Mouse (Mus musculus) liver, postnatal 0 days (tissue): ENCODE data around the gene Slc35d2. TPM values are rescaled to one million over a fixed set of nuclear protein-coding genes. Genes with fewer than 3 reads are reported as not detected.

Source experiments
- ATAC-seq: fragments of 200-750 bp; cut with Nextera tagmentation; 2 replicates; pipeline ENCODE4 v1.8.0; 2017; ENCODE audit warnings: mild to moderate bottlenecking, moderate library complexity
- DNase-seq: peaks from one replicate; pipeline ENCODE4 v3.0.0-alpha.2; 2016
- H3K27ac ChIP-seq: fragments of 300-500 bp; sonication (generic); 2 replicates; pipeline ENCODE4 v1.5.1; 2014; ENCODE audit warnings: antibody characterized with exemption, moderate library complexity, mild to moderate bottlenecking, low read depth
- H3K27me3 ChIP-seq: fragments of 300-500 bp; sonication (generic); 2 replicates; pipeline ENCODE4 v1.6.1; 2014; ENCODE audit warnings: low read length, control low read depth, mixed read lengths; ENCODE audit not compliant: insufficient read depth
- H3K36me3 ChIP-seq: fragments of 300-500 bp; sonication (generic); replicated peaks from 2 replicates; pipeline ENCODE4 v1.6.1; 2014; ENCODE audit warnings: mild to moderate bottlenecking, control low read depth, low read length, moderate library complexity, mixed read lengths; ENCODE audit not compliant: insufficient read depth
- H3K4me1 ChIP-seq: fragments of 300-500 bp; sonication (generic); 2 replicates; pipeline ENCODE4 v1.6.1; 2014; ENCODE audit warnings: antibody characterized with exemption, mild to moderate bottlenecking, control low read depth; ENCODE audit not compliant: insufficient read depth
- H3K4me2 ChIP-seq: fragments of 300-500 bp; sonication (generic); 2 replicates; pipeline ENCODE4 v1.6.1; 2014; ENCODE audit warnings: low read depth, mild to moderate bottlenecking, low read length, moderate library complexity, mixed read lengths
- H3K4me3 ChIP-seq: fragments of 300-500 bp; sonication (generic); 2 replicates; pipeline ENCODE4 v1.5.1; 2014; ENCODE audit warnings: low read depth, low read length
- H3K9ac ChIP-seq: fragments of 300-500 bp; sonication (generic); replicated peaks from 2 replicates; pipeline ENCODE4 v1.6.1; 2014; ENCODE audit warnings: mild to moderate bottlenecking, moderate library complexity
- H3K9me3 ChIP-seq: fragments of 300-500 bp; sonication (generic); 2 replicates; pipeline ENCODE4 v1.6.1; 2016; ENCODE audit warnings: mild to moderate bottlenecking, control low read depth, low read length, mixed read lengths
- CTCF ChIP-seq: sonication (generic); IDR thresholded peaks from 2 replicates; pipeline ENCODE4 v1.5.1; 2016; ENCODE audit warnings: antibody characterized with exemption, low read depth
- EP300 ChIP-seq: IDR thresholded peaks from 2 replicates; pipeline ENCODE4 v1.6.1; 2016; ENCODE audit warnings: antibody characterized with exemption, low read depth, mild to moderate bottlenecking
- WGBS: fragments of 180-500 bp; shearing (Covaris S2); extraction: QIAGEN DNeasy Blood & Tissue Kit; methylation state at CpG from one replicate; pipeline ENCODE4 v1.1.7; 2014; ENCODE audit not compliant: insufficient replicate concordance; 5-methylcytosine and 5-hydroxymethylcytosine counted together
- polyA plus RNA-seq: library from polyadenylated mRNA; unstranded; fragments of >200 nt; fragmentation: Nextera tagmentation; extraction: Ambion mirVana; gene quantifications from 2 replicates; pipeline ENCODE4 v1.2.1, GENCODE M21; 2015

Gene Slc35d2
- 11.8 TPM in 2 replicates for polyA plus RNA-seq

- H3K27me3 ChIP-seq, result no peaks in the 10 kb centered on the region
- H3K9ac ChIP-seq, result peak within 1 kb of the TSS; percentile 74
- H3K27ac ChIP-seq, result peak within 1 kb of the TSS; percentile 86
- peaks cover 7% of the 10 kb centered on the region for H3K4me1 ChIP-seq
- TF ChIP-seq CTCF (0 out of 2 replicates have a peak, but pooled peaks have one; percentile 11), EP300 (no peak)
- DNase-seq, result peak; percentile 75
- peak within 1 kb of the TSS; percentile 71 for H3K4me3 ChIP-seq
- WGBS, result 6% methylated on average over 44 of the region's 44 CpGs
- H3K9me3 ChIP-seq, result no peaks in the 10 kb centered on the region
- peak; percentile 87 for ATAC-seq
- H3K36me3 ChIP-seq, result peaks cover 15% of the 10 kb centered on the region
- peak within 1 kb of the TSS; percentile 75 for H3K4me2 ChIP-seq
Observed at GRCm38 (mm10) chr13:64128858-64129615, at the start of gene Slc35d2. Slc35d2 (minus strand) TSS chr13:64129368.

- H3K27me3 ChIP-seq, result no peaks in the 10 kb centered on the region
- WGBS, result 68% methylated on average over 7 of the region's 7 CpGs
- ATAC-seq (no peak), DNase-seq (no peak)
- H3K27ac ChIP-seq, result no peak overlapping the region
- no peaks in the 10 kb centered on the region for H3K4me1 ChIP-seq
- H3K9me3 ChIP-seq, result no peaks in the 10 kb centered on the region
- no peaks in the 10 kb centered on the region for H3K36me3 ChIP-seq
- TF ChIP-seq CTCF, result no peak
- TF ChIP-seq EP300, result no peak
- H3K4me2 ChIP-seq, result no peak overlapping the region
- no peak overlapping the region for H3K9ac ChIP-seq
- H3K4me3 ChIP-seq, result no peak overlapping the region
Observed at GRCm38 (mm10) chr13:64178000-64178399, 48.8 kb upstream of the Slc35d2 start.

GRCm38 (mm10) chr13:64169746-64170145 is 40.6 kb upstream of the Slc35d2 start:
- H3K9ac ChIP-seq, result no peak overlapping the region
- H3K36me3 ChIP-seq, result no peaks in the 10 kb centered on the region
- TF ChIP-seq CTCF (no peak), EP300 (no peak)
- H3K27me3 ChIP-seq, result no peaks in the 10 kb centered on the region
- WGBS, result 91% methylated on average over 25 of the region's 25 CpGs
- H3K4me2 ChIP-seq, result no peak overlapping the region
- H3K4me1 ChIP-seq, result no peaks in the 10 kb centered on the region
- no peak overlapping the region for H3K4me3 ChIP-seq
- H3K27ac ChIP-seq, result no peak overlapping the region
- no peak for DNase-seq
- H3K9me3 ChIP-seq, result no peaks in the 10 kb centered on the region
- no peak for ATAC-seq

GRCm38 (mm10) chr13:64163147-64163715 is 34.1 kb upstream of the Slc35d2 start:
- H3K9ac ChIP-seq, result peak overlapping the region; percentile 83; the same call in 1 of the 2 replicates
- WGBS, result 52% methylated on average over 13 of the region's 13 CpGs
- peak overlapping the region; percentile 85 for H3K4me3 ChIP-seq
- DNase-seq (no peak), ATAC-seq (no peak)
- peak overlapping the region; percentile 99 for H3K4me2 ChIP-seq
- no peaks in the 10 kb centered on the region for H3K9me3 ChIP-seq
- no peak for TF ChIP-seq EP300
- no peak for TF ChIP-seq CTCF
- peaks cover 7% of the 10 kb centered on the region; the same call in 1 of the 2 replicates for H3K27me3 ChIP-seq
- H3K36me3 ChIP-seq, result no peaks in the 10 kb centered on the region
- no peak overlapping the region for H3K27ac ChIP-seq
- peaks cover 14% of the 10 kb centered on the region for H3K4me1 ChIP-seq

- DNase-seq, result no peak
- Histone ChIP-seq H3K27me3 (peaks cover 7% of the 10 kb centered on the region; the same call in 1 of the 2 replicates), H3K4me2 (peak overlapping the region; percentile 99), H3K4me3 (peak overlapping the region; percentile 85), H3K36me3 (no peaks in the 10 kb centered on the region), H3K9me3 (no peaks in the 10 kb centered on the region), H3K4me1 (peaks cover 14% of the 10 kb centered on the region), H3K9ac (peak overlapping the region; percentile 83), H3K27ac (peak overlapping the region; percentile 90; the same call in 1 of the 2 replicates)
- ATAC-seq, result no peak
- WGBS, result 12% methylated on average over 14 of the region's 14 CpGs
- TF ChIP-seq CTCF (no peak), EP300 (no peak)
Observed at GRCm38 (mm10) chr13:64162626-64163025, 33.5 kb upstream of the Slc35d2 start.

- under 1% methylated on average over 69 of the region's 71 CpGs for WGBS
- Histone ChIP-seq H3K36me3 (no peaks in the 10 kb centered on the region), H3K27ac (peak overlapping the region; percentile 90), H3K4me2 (peak overlapping the region; percentile 99), H3K4me3 (peak overlapping the region; percentile 85), H3K9me3 (no peaks in the 10 kb centered on the region), H3K4me1 (peaks cover 14% of the 10 kb centered on the region), H3K9ac (peak overlapping the region; percentile 83), H3K27me3 (peaks cover 7% of the 10 kb centered on the region; the same call in 1 of the 2 replicates)
- DNase-seq (no peak), ATAC-seq (peak; percentile 61)
- TF ChIP-seq CTCF (no peak), EP300 (no peak)
Observed at GRCm38 (mm10) chr13:64161916-64162611, 32.9 kb upstream of the Slc35d2 start.
